Mouse (Mus musculus) liver (tissue): ENCODE measurements around the gene Samt4.
"Not testable (repeated sequence)": the region's sequence is repeated elsewhere in the genome, so short reads cannot be mapped to it uniquely, and the experiment has no call there.

ENCODE experiments used
- DNase-seq: peaks from one replicate; pipeline ENCODE4 v3.0.0-alpha.2; 2020; ENCODE audit warnings: mixed read lengths

The Samt4 gene

GRCm38 (mm10) chrX:154481702-154482101, at the start of gene Samt4:
Samt4 (plus strand) TSS chrX:154482002.
- DNase-seq: no peak

GRCm38 (mm10) chrX:154443696-154444095, 38.1 kb upstream of the Samt4 start:
- DNase-seq: not testable (repeated sequence)

- DNase-seq: not testable (repeated sequence)
These were observed 13.4 kb upstream of the Samt4 start for GRCm38 (mm10) chrX:154468386-154468785.
